Mouse (Mus musculus): Measurements from ENCODE around the gene Rcor2. TPM values are rescaled to one million over a fixed set of nuclear protein-coding genes. Genes with fewer than 3 reads are reported as not detected.

Rcor2 gene
- total RNA-seq (2021) = 10 to 100 TPM; 22.7 to 24.1 TPM
- long read RNA-seq, partial matches to known transcripts = 1 of 5 reads
- long read RNA-seq, other reads (novel, unspliced or antisense) = 1 of 5 reads

GRCm38 (mm10) chr19:7267091-7267741 is at the start of gene Rcor2:
Gene Rcor2 (plus strand): TSS chr19:7267325.
- DNase-seq (ENCODE audit: low spot score in 2 of 2) = peak; percentile 71 to 79

GRCm38 (mm10) chr19:7217926-7218267 is 49.2 kb upstream of the Rcor2 start:
- DNase-seq (ENCODE audit: low spot score in 2 of 2) = no peak

- DNase-seq (ENCODE audit: low spot score in 2 of 2) = no peak
These were observed 48.4 kb upstream of the Rcor2 start for GRCm38 (mm10) chr19:7218753-7219152.

GRCm38 (mm10) chr19:7222196-7222595 is 44.9 kb upstream of the Rcor2 start:
- DNase-seq (ENCODE audit: low spot score in 2 of 2) = no peak

- DNase-seq (ENCODE audit: low spot score in 2 of 2) = no peak
These were observed 43.6 kb upstream of the Rcor2 start for GRCm38 (mm10) chr19:7223488-7223887.

GRCm38 (mm10) chr19:7224253-7224652 is 42.9 kb upstream of the Rcor2 start:
- DNase-seq (ENCODE audit: low spot score in 2 of 2) = no peak

- no peak for DNase-seq (ENCODE audit: low spot score in 2 of 2)
These were observed 41.9 kb upstream of the Rcor2 start for GRCm38 (mm10) chr19:7225096-7225690.

- no peak for DNase-seq (ENCODE audit: low spot score in 2 of 2)
These were observed 40.6 kb upstream of the Rcor2 start for GRCm38 (mm10) chr19:7226511-7226914.

GRCm38 (mm10) chr19:7234537-7235221 is 32.4 kb upstream of the Rcor2 start:
- peak; percentile 87 to 89 for DNase-seq (ENCODE audit: low spot score in 2 of 2)

- no peak for DNase-seq (ENCODE audit: low spot score in 2 of 2)
These were observed 31.7 kb upstream of the Rcor2 start for GRCm38 (mm10) chr19:7235461-7235860.

- DNase-seq (ENCODE audit: low spot score in 2 of 2) = no peak
These were observed 31.1 kb upstream of the Rcor2 start for GRCm38 (mm10) chr19:7236011-7236410.

GRCm38 (mm10) chr19:7236742-7237141 is 30.4 kb upstream of the Rcor2 start:
- no peak for DNase-seq (ENCODE audit: low spot score in 2 of 2)

GRCm38 (mm10) chr19:7239574-7239973 is 27.6 kb upstream of the Rcor2 start:
- DNase-seq (ENCODE audit: low spot score in 2 of 2) = no peak

GRCm38 (mm10) chr19:7240291-7240690 is 26.8 kb upstream of the Rcor2 start:
- DNase-seq (ENCODE audit: low spot score in 2 of 2) = peak in 1 of 2 experiments; percentile 40

GRCm38 (mm10) chr19:7240782-7241690 is 26.1 kb upstream of the Rcor2 start, which contains the start of gene Naa40:
Gene Naa40 (minus strand): TSS chr19:7241183.
- DNase-seq (ENCODE audit: low spot score in 2 of 2) = peak; percentile 87 to 94

- DNase-seq (ENCODE audit: low spot score in 2 of 2) = no peak
These were observed 21.1 kb upstream of the Rcor2 start for GRCm38 (mm10) chr19:7246021-7246420.

- no peak for DNase-seq (ENCODE audit: low spot score in 2 of 2)
These were observed 9.2 kb upstream of the Rcor2 start for GRCm38 (mm10) chr19:7257881-7258280.

- no peak for DNase-seq (ENCODE audit: low spot score in 2 of 2)
These were observed 5.6 kb upstream of the Rcor2 start for GRCm38 (mm10) chr19:7261476-7261875.

GRCm38 (mm10) chr19:7261964-7262363 is 5.2 kb upstream of the Rcor2 start:
- DNase-seq (ENCODE audit: low spot score in 2 of 2) = no peak

- DNase-seq (ENCODE audit: low spot score in 2 of 2) = no peak
These were observed 4.5 kb upstream of the Rcor2 start for GRCm38 (mm10) chr19:7262592-7262991.

GRCm38 (mm10) chr19:7264088-7264765 is 2.9 kb upstream of the Rcor2 start:
- DNase-seq (ENCODE audit: low spot score in 2 of 2) = peak; percentile 79 to 82
